Mouse (Mus musculus) ES-Bruce4 (cell line): Measurements from ENCODE around the gene Msrb3.

Experiments
- CTCF ChIP-seq: IDR thresholded peaks from one replicate; pipeline ENCODE4 v1.8.1; 2011; ENCODE audit warnings: low read depth, low read length
- EP300 ChIP-seq: IDR thresholded peaks from 2 replicates; pipeline ENCODE4 v1.6.1; 2011; ENCODE audit warnings: low read depth, low read length; ENCODE audit not compliant: insufficient read depth
- POLR2A ChIP-seq: IDR thresholded peaks from one replicate; pipeline ENCODE4 v1.8.1; 2011; ENCODE audit warnings: low read length; ENCODE audit not compliant: insufficient read depth

DNA sequence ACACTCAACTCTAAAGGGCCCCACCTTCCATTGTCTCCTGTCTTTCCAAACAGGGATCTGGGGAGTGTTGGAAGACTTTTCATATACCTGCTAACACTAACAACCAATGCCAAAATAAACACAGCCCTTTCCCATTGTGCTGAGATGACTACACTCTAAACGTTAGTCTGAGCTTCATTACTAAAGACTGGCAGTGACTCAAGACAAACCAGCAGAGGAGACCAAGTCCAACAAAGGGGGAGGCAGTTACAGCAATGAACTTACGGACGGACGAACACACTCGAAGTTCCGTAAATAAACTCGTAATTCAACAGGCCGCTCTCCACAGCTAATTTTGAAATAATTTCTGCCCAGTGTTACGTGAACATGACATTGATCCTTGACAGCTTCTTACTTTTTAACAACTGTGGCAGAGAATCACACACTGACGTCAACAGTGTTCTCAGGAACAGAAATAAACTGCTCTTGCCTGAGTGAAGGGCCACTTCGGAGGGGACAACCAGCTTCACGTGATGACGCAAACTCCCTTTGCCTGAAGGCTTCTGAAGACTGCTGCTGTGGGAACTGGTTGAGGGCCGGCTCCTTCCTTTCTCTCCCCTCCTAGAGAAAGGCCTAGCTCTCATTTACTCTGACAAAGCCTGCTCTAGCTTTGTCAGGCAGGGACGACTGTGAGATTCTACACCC lies 16.2 kb upstream of the Msrb3 start:
- TF ChIP-seq EP300 (no peak), POLR2A (no peak), CTCF (no peak)
